Mouse (Mus musculus): Measurements from ENCODE around the gene Gipc2.
A peak's percentile ranks its signal among the peaks of the same experiment; 100 is the strongest.

The Gipc2 gene

DNA sequence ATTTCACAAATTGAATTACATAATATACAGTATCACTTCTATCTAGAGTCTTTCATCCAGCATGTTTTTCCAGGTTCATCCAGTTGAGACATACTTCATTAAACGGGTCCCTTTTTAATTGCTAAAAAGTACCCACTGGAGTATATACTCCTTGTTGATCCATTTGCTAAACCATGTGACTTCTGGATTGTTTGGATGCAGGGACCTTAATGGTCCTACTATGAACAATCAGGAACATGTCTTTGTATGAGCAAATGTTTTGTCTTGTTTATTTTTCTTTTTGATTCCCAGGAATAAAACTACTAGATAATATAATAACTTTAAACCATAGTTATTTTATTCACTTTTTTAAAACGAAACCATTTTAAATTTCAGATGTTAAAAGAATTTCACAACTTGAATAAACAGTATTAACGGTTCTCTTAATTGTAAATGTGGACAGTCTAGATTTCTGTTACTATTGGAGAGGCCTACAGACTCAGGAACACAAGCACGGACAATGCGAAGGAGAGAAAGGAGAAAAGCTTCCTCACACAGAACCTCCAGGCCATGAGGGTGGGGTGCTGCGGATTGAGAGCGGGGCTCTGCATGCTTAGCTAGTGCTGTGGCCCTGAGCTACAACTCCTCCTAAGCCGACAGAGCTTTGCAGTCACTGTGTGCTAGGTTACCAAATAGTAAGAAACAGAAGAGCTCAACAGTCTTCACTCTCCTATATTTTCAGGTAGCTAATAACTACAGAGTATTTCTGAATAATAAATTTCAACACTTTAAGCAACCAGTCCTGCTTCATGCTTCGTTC, 24.8 kb upstream of the Gipc2 start:
- no peak for DNase-seq (ENCODE audit: low read depth, low spot score)

DNA sequence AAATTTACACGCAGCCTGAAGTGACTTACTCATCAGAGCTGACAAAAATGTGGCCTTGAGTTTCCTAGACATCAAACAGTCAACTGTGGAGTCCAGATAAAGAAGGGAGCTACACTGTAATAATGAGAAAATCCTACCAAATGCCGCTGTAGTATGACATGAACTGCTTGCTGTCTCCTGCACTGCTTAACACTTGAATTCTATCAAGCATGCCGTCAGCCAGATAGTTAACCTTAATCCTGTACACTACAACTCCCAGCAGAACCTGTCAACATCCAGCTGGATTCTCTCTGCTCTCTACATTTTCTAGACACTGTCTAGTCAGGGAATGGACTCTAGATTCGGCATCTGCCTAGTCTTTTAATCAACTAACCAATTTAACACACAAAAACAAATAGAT, 23.3 kb upstream of the Gipc2 start:
- DNase-seq (ENCODE audit: low read depth, low spot score), result no peak

DNA sequence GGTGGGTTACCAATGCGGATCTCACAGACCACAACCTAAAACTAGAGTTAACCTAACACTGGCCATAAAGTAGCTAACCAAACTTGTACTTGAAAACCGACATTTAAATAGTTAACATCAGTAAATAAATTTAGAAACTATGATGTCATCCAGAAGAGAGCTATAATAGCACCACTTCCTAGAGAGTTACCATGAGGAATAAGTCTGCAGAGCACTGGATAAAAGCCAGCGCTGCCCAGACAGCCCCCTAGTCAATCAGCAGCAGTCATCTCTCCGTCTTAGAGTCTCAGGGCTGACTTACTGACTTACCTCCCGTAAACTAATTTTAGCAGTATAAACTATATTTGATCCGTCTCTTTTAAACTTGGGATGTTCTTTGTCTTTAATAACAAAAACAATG, 20.1 kb upstream of the Gipc2 start:
- no peak for DNase-seq (ENCODE audit: low read depth, low spot score)

DNA sequence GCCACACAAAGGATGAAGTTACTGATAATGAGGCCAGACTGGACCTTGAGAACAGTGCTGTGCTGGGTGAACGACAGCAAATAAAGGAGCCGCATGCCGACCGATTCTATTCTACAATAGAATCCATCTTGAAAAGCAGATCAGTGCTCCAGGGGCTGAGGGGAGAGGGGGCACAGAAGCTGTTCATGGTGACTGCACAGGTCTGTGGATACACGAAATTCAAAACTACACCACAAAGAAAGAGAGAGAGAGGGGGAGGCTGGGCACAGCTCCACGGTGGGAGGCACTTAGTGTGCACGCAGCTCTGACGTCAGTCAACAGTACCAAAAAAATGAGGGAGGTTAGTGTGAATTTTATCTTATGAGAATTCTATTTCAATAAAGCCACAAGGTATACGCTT, 17.5 kb upstream of the Gipc2 start:
- no peak for DNase-seq (ENCODE audit: low read depth, low spot score)

DNA sequence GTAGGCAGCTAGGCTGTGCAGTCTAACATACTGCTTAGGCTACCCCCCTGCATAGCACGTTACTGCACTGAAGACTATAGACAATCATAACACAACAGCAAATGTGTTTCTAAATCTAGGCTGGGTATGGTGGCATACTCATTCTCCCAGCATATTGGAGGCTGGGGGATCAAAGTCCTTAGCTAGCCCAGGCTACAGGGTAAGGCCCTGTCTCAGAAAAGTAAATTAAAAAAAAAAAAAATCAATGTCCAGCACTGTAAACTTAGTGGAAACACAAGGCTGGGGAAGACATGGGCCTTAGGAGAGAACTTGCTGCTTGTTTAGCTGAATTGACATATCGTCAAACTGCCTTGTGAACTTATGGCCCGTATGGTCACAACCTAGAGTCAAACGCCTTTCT, 14.6 kb upstream of the Gipc2 start:
- DNase-seq (ENCODE audit: low read depth, low spot score), result no peak

DNA sequence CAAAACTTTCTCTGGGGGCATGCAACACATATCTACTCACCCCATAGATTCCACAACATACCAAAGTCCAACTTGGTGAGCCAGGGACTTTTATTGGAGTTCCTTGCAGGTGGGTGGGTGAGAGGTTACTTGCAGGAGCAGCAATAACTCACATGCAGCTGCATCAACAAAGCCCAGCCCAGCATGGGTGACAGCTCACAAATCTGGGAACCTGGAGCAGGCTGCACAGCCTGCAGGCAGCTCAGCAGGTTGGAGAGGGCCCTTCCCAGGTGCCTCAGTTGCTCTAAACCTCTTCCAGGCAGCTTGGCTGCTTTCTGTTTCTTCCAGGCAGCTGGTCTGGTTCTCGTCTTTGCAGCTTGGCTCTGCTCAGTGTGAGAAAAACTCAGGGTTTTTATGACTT, 13.3 kb upstream of the Gipc2 start:
- DNase-seq (ENCODE audit: low read depth, low spot score), result no peak

DNA sequence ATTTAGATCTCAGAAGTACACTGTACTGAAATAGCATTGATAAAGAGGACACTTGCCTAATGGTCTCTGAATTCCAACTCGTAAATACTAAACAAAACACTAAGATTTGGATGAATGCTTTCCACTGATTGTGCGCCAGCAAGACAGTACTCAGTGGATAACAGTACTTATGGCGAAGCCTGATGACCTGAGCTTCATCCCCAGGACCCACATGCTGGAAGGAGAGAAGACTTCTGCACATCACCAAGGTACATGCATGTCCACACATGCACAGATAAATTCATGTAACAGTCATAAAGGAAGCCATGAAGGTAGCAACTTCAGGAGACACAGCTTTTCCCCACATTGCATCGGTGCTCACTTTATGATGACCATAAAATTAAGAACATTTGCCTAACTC, 12.8 kb upstream of the Gipc2 start:
- DNase-seq (ENCODE audit: low read depth, low spot score), result no peak

DNA sequence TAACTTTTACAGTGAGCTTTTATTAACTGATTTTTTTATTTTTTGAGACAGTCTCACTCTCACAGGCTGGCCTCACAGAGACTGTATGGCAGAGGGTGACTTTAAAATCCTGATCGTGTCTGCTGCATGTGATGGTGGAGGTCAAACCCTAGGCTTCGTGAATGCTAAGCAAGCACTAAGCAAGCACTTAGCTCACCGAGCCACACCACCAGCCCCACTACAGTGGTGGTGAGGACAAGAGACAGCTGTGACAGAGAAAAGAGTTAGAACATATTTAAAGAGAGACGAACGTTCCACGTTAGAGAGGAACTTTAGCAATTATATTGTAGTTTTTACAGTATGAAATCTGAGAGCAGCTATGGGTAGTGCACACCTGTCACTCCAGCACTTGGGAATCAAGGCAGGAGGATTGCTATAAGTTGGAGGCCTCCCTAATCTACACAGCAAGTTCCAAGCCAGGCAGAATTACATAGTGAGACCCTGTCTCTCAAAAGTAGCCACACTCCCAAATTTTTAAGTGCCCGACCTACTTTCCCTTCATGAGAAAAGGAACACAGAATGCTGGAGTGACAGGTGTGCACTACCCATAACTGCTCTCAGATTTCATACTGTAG, 6.4 kb upstream of the Gipc2 start:
- DNase-seq (ENCODE audit: low read depth, low spot score), result no peak

DNA sequence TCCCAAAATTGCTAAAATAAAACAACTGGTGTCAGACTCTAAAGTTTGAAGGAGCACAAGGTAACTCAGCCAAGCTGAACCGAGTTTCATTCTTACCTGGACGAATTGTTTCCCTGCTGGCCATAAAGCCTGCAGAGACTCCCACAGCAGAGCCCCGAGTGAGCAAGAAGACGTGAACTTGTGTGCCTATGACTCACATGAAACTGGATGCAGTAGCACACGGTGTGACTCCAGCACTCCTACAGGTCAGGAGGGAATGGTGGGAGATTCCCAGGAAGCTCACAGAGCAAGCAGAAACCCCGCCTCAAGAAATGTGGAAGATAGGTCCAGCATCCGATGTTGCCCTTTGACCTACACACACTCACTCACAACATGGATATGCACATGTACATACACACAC, 5.8 kb upstream of the Gipc2 start:
- DNase-seq (ENCODE audit: low read depth, low spot score), result no peak

DNA sequence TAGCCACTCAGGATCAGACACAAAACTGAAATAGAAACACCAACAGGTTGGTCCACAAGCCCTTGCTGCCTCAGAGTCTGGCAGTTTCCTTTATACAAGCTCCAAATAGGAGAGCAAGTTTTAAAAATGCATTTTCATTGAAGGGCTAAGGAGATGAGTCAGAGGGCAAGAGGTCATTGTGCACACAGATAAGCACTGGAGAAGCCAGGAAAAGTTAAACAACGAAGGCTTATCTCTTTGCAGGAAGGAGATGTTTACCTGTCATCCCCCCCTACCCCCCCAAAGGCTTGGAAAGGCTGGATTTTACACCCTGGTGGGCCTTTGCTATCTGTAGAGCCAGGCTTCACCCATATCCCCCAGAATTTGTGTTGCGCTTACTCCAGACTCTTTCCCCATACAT, 5.2 kb upstream of the Gipc2 start:
- no peak for DNase-seq (ENCODE audit: low read depth, low spot score)

DNA sequence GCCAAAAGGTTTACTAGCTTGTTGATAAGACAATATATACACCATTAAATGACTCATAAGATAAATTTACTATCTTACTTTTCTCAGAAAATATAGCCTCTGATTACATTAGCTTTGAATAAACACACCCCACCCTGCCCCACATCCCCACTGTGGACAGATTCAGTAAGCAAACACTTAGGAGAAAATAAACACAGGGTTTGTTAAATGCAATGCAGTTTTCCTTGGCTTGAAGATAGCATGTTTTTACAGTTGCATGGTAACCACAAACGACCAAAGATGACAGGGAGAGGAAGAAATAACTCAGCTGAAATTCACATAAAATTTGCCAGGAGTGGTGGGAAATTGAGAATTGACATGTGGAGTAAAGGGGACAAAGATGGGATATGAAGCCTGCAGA, 4.4 kb upstream of the Gipc2 start:
- DNase-seq (ENCODE audit: low read depth, low spot score), result no peak

DNA sequence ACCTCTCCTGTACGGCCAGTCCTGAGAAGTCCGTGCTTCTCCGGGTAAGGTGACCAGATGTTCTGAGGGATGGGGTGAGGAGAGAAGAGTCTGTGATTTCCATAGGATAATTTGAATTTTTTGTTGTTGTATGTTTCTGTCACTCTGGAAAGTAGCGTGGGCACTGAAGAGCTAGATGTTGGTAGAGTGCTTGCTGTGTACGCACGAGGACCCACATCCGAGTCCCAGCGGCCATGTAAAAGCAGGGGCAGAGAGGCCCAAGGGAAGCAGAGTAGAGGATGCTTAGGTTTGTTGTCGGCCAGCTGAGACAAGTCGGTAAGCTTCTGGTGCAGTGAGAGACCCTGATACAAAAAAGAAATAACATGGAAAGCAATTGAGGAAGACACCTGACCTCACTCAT, 2.0 kb upstream of the Gipc2 start:
- DNase-seq (ENCODE audit: low read depth, low spot score), result no peak

DNA sequence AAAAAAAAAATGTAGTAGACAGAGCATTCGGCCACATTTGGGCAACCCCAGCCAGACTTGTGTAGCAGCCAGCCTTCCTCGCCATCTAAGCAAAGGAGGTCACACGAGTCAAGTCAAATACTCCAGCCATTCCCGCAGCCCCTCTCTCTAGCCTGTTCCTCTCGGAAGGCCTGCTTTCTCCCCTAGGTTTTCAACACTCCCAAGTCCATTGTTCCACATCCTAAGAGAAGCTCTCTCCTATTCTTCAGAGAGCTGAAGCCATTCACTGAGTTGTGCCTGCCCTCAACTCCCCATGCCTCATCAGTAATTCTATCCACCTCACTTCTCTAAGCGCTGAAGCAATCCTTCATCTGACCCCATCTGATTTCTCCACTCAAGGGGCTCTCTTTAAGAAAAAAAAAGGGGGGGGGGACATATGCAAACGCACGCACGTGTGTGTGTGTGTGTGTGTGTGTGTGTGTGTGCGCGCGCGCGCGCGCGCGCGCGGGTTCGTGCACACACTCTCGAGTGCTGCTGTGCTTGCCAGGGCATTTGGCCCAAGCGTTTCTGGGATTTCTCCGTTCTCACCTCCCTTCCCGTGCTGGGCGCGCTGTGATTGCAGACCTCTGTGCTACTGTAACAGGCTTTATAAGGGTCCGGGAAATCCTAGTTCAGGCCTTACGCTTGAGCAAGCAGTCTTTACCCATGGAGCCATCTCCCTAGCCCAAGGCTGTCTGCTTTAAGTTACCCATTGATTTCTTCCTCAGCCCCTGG, 845 bp upstream of the Gipc2 start:
- DNase-seq (ENCODE audit: low read depth, low spot score), result no peak

DNA sequence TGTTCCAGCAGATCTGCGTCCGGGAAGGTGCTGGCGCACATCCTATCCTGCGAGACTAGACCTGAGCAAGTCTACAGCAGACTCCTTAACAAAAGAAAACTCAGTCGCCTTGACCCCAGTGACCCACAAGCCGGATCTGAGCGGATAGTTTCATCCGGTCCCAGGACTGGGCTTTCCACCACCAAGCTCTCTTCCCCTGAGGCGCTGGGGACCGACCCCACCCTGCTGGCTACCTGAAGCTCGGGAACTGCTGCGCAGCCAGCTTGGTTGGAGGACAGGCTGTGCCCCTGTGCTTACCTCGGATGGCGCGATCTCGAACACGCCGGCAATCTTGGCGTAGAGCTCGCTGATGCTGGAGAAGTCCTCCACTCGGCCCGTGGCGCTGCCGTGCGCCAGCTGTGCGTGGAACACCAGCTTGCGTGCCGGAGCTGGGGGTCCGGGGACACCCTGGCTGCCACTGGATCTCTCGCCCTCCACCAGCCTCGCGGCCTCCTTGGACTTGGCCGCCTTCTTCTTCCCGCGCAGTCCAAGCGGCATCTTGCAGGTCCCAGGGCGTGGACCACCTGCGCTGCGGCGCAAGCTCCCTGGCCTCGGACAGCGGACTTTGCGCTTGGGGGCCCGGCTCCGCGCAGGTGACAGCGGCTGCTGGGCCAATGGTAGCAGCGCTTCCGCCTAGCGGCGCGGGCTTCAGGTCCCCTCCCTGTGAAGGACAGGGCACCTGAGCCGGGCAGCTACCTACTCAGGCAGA, 505 bp downstream of the Gipc2 start:
- peak; percentile 75 for DNase-seq (ENCODE audit: low read depth, low spot score)

DNA sequence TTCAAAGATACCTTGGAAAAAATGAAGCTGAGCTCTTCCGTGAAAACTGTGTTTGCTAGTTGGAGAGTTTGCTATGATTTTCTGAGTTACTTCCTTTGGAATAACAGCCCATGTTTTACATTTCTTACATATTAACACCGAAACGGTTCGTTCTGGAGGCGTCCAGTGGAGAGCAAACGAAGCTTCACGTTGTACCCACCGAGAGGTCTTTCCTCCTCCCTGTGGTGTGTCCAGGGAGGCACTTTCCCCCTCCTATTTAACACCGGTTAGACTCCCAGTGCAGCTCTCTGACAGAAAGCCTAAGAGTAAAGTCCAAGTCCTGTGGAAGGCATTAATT, 1.0 kb downstream of the Gipc2 start:
- DNase-seq (ENCODE audit: low read depth, low spot score), result no peak

DNA sequence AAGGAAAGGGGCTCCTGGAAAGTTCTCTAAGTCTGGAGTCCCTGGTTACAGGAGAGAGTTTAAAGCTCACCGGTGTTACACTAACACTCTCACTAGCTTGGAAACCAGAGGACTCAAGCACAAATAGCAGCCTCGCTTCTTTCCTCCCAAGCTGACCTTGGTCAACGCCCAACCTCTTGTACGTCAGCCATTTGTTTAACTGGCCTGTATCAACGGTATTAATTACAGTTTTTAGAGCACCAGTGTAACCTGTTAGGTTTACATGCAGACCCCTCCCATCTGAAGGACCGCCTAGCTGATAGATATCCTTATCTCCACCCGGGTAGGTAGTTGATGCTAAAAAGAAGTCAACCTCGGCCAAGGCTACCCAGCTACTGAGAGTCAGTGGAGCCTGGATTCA, 2.7 kb downstream of the Gipc2 start:
- DNase-seq (ENCODE audit: low read depth, low spot score), result no peak

DNA sequence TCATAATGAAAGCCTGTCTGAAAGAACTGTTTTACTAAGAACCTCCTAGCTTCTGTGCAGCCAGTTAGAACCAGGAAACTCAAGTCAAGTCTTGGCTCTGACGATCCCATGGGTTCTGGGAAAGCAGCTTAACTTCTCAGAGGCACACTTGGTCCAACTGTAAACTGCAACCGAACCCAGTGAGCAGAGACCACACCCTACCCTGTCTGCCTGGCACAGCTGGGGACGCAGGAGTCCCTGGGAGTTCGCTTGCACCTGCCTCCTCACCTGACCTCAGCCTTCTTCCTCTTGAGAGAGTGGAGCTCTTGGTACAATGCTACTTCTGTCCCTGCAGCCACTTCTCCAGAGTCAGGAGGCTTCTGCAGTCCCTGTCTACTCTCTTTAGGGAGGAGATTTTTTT, 5.4 kb downstream of the Gipc2 start:
- DNase-seq (ENCODE audit: low read depth, low spot score), result no peak

DNA sequence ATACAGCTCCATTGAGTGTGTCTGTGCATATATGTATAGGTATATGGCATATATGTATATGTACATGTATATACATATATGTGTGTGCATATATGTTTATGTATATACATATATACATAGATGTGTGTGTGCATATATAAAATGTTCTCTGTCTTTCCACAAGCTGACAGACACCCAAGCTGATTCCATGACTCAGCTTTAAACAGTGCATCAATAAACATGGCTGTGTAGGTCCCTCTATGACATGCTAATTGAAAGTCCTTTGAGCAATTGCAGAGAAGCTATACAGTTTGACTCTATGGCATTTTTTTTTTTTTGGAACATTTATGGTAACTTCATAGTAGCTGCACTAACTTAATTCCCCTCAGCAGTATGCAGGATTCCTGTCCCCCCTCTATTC, 6.7 kb downstream of the Gipc2 start:
- DNase-seq (ENCODE audit: low read depth, low spot score), result no peak

DNA sequence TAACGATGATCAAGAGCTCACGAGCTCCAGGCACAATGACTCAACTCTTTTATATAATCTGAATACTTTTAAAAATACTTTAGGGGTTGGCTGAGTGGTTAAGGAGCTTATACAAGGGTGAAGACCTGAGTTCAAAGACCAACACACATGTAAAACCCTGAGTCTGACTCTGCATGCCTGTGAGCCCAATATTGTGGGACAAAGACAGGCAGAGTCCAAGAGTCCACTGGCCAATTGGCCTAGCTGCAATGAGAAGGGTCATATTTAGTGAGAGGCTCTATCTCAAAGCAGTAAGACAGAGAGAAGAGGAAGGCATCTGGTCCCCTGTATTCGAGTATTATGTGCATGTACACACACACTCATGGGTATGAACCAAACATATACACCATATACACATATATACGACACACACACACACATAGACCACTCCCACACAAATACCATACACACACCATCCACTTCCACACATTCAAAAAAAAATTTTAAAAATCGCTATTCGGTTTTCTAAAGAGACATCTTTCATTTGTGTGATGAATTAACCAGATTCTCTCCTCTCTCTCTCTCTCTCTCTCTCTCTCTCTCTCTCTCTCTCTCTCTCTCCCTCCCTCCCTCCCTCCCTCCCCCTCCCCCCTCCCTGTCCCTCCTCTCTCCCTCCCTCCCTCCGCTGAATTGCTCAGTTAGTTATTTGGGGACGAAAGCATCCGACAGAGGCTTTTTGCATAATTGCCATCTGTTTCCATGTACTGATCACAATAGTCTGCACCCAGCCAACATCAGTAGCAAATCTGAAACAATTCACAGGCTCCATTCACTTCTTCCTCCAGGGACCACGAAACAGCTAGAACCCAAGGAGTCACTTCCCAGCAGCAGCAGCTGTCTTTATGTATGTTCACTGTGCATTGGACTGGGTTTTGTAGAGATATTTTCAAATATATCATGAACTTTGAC, 7.4 kb downstream of the Gipc2 start:
- no peak for DNase-seq (ENCODE audit: low read depth, low spot score)

DNA sequence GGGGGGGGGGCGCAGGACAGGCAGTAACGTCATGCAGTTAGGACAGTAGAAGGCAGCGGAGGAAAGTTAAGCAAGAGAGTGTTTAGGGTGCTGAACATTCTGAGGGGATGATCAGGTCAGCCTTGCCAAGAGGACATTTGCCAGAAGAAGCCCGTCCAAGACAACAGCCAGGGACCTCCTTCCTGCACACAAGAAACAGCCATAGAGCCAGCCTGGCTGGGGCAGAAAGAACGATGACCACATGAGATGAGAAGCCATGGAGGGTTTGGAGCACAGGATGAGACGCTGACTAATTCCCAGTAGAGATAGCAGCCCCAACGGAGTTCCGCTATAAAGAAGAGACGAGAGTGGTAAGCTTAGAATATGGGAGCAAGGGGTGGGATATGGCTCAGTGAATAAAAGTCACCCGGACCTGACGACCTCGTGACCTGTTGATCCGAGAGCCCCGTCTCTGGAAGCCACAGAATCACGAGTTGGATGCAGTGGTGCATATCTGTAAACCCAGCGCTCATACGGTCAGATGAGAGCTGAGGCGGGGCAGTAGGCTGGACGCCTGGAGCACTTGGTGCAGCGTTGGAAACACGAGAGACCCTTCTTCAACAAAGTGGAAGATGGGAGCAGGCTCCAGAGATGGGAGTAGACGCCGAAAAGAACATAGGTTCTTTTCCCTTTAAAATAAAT, 9.1 kb downstream of the Gipc2 start:
- no peak for DNase-seq (ENCODE audit: low read depth, low spot score)
